Mouse (Mus musculus) adrenal gland, adult 2 months (tissue): ENCODE measurements around the gene Ube3c. TPM values are rescaled to one million over a fixed set of nuclear protein-coding genes. Genes with fewer than 3 reads are reported as not detected.

Experiments
- DNase-seq: peaks from one replicate; pipeline ENCODE4 v3.0.0; 2021
- polyA plus RNA-seq: library from polyadenylated mRNA; depleted of rRNA; stranded (reverse); fragments of >200 nt; gene quantifications from 2 replicates; pipeline ENCODE4 v1.2.3, GENCODE M21; 2012; rRNA removed
- total RNA-seq, 2 experiments: library from RNA; stranded (reverse); gene quantifications; 2 replicates each; pipeline ENCODE4 v1.2.3; 2021

The Ube3c gene
- total and polyA plus RNA-seq, 3 experiments = 9.3 to 52.2 (median 51.3) TPM

GRCm38 (mm10) chr5:29672551-29672950, 103.5 kb downstream of the Ube3c start:
- peak; percentile 53 for DNase-seq

GRCm38 (mm10) chr5:29674305-29674704, 105.3 kb downstream of the Ube3c start:
- DNase-seq = no peak

DNA sequence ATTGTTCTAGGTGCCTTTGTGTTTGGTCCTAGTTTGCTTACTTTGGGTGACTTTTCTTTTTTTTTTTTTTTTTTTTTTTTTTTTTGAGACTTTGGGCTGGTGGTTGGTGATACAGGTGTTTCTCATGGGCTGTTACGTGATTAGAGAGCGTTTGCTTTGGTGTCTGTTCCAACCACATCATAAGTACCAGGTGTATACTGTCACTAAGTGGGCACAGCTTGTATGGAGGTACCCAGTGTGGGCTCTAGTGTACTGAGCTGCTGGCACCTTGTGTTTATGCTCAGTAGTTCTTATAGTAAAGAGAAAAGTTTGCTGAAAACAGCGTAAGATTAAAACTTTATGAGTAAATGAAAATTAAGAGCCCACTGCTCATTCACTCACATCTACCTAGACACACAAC, 107.4 kb downstream of the Ube3c start:
- no peak for DNase-seq

GRCm38 (mm10) chr5:29685085-29685484, 116.0 kb downstream of the Ube3c start:
- DNase-seq = no peak

- DNase-seq = peak; percentile 28
Observed at GRCm38 (mm10) chr5:29687671-29688070, 118.6 kb downstream of the Ube3c start.

DNA sequence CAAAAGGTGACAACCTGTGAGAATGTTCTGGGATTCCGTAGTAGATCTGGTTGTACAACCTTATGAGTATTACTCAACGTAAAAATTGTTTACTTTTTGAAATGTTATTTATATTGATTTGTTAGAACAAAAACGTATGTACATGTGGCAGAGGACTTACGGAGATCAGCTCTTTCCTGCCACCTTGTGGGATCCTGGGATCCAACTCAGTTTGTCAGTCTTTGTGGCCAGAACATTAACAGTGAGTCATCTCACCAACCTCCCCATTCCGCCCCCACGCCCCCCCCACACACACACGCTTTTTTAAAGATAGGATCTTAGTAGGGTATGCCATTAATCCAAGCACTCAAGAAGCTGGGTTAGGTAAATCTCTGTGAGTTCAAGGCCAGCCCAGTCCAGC, 119.3 kb downstream of the Ube3c start:
- no peak for DNase-seq

DNA sequence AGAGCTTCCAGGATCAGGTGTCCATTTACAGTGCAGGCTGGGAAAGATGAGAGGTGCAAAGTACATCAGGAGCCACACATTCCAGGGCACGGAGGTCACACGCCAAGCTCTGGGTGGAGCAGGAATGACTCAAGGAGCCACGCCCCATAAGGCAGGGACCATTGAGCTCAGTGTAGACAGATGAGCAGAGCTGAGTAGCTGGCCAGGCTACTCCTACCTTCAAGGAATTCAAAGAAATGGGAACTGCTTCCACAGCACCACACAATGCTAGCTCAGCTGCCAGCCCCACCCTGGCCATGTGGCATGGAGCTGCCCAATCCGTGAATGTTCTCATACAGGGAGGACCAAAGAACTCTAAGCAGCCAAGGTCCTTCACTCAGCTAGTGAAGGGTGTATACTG, 129.5 kb downstream of the Ube3c start:
- no peak for DNase-seq

GRCm38 (mm10) chr5:29699520-29700202, 130.6 kb downstream of the Ube3c start:
- DNase-seq = peak; percentile 17

- no peak for DNase-seq
Observed at GRCm38 (mm10) chr5:29707241-29707640, 138.2 kb downstream of the Ube3c start.

GRCm38 (mm10) chr5:29708258-29708657, 139.2 kb downstream of the Ube3c start:
- DNase-seq = no peak

DNA sequence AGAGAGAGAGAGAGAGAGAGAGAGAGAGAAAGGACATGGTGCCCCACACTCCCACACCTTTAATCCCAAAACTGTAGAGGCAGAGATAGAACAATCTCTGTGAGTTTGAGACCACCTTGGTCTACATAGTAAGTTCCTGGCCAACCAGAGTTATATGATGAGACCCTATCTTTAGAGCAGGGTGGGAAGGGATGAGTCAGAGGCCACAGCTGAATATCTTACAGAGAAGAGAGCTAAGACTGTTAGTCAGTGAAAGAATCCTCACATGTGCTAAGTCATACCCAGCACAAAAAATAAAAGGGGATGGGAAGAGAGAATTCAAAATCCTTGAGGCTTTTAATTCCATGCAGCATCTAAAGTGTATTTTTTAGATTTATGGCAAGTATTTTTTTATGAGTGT, 142.6 kb downstream of the Ube3c start:
- no peak for DNase-seq

- no peak for DNase-seq
Observed at GRCm38 (mm10) chr5:29712906-29713305, 143.9 kb downstream of the Ube3c start.

- no peak for DNase-seq
Observed at GRCm38 (mm10) chr5:29721159-29721558, 152.1 kb downstream of the Ube3c start.

DNA sequence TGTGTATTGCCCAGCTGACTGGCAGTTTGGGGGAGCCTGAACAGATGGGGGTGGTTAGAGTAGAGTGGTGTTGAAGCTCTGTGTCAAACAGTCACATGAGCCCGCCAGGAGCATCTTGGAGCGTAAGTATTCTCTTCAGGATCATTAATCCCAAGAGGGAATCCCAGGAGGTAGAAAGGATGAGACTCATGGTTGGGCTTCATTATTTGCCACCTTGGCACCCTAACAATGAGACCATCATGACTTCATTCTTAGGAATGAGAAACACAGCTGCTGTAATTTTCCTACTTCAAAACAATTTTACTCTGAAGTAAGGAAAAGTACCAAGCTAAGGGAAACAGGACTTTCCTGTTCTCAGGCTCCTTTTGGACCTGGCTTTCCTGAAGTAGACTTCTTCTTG, 156.3 kb downstream of the Ube3c start:
- DNase-seq = no peak

Other genes with a start within 250 kb of the Ube3c start
- gene Lmbr1, start 190.9 kb upstream of the Ube3c start, total RNA-seq = 10 to 100 TPM; 10.2 to 12.0 TPM
- 2.3 and 3.2 TPM in 2 replicates for gene Lmbr1, start 190.9 kb upstream of the Ube3c start, polyA plus RNA-seq
- gene Nom1, start 134.6 kb upstream of the Ube3c start, total RNA-seq = 10 to 100 TPM; 25.9 to 34.9 TPM
- gene Nom1, start 134.6 kb upstream of the Ube3c start, polyA plus RNA-seq = 2.7 and 2.8 TPM in 2 replicates
- not detected for gene Mnx1, start 90.8 kb upstream of the Ube3c start, total RNA-seq
- gene Mnx1, start 90.8 kb upstream of the Ube3c start, polyA plus RNA-seq = not detected in 2 replicates
- 100 to 1,000 TPM; 117 to 138 TPM for gene Dnajb6, start 166.4 kb downstream of the Ube3c start, total RNA-seq
- gene Dnajb6, start 166.4 kb downstream of the Ube3c start, polyA plus RNA-seq = 34.3 and 46.2 TPM in 2 replicates
- gene Gm5129, start 166.7 kb downstream of the Ube3c start, total RNA-seq = 1 to 10 TPM in 1 of 2 experiments, not detected in 1; 1.7 TPM
- not detected in 2 replicates for gene Gm5129, start 166.7 kb downstream of the Ube3c start, polyA plus RNA-seq